Mouse (Mus musculus) testis, adult 2 months (tissue): ENCODE results near the gene Pkp4.

Experiments used
- CTCF ChIP-seq: fragments of 200-500 bp; IDR thresholded peaks from 2 replicates; pipeline ENCODE4 v1.5.1; 2012; ENCODE audit warnings: low read depth, mild to moderate bottlenecking, inconsistent platforms, low read length, moderate library complexity; ENCODE audit not compliant: control insufficient read depth, insufficient read depth, insufficient replicate concordance
- POLR2A ChIP-seq: fragments of 200-500 bp; IDR thresholded peaks from 2 replicates; pipeline ENCODE4 v1.6.1; 2012; ENCODE audit warnings: low read depth, mild to moderate bottlenecking, inconsistent platforms, low read length, moderate library complexity; ENCODE audit not compliant: control insufficient read depth

DNA sequence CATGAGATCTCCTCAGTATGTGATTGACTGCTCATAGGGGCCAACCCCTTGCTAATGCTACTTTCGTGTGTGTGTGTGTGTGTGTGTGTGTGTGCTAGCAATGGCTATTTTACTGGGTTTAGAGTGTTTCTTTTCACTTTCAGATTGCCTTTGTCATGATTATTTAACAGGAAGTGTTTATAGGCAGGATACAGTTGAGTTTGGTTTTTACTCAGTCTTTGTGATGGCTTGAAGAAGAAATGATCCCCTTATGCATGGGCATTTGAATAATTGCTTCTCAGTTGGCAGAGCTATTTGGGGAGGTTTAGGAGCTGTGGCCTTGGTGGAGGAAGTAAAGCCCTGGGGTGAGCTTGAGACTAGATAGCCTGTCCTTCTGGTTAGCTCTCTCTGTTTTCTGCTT lies 232.5 kb downstream of the Pkp4 start:
- TF ChIP-seq CTCF, result no peak
- TF ChIP-seq POLR2A, result no peak
